Mouse (Mus musculus) E14TG2a.4 (cell line): ENCODE results near the gene Ces3b.

Experiments
- CTCF ChIP-seq: conservative IDR thresholded peaks from 2 replicates; pipeline ENCODE4 v1.5.1; 2014; ENCODE audit warnings: low read length
- NANOG ChIP-seq: IDR thresholded peaks from 2 replicates; pipeline ENCODE4 v1.6.1; 2014; ENCODE audit warnings: borderline replicate concordance, low read length, mixed read lengths

DNA sequence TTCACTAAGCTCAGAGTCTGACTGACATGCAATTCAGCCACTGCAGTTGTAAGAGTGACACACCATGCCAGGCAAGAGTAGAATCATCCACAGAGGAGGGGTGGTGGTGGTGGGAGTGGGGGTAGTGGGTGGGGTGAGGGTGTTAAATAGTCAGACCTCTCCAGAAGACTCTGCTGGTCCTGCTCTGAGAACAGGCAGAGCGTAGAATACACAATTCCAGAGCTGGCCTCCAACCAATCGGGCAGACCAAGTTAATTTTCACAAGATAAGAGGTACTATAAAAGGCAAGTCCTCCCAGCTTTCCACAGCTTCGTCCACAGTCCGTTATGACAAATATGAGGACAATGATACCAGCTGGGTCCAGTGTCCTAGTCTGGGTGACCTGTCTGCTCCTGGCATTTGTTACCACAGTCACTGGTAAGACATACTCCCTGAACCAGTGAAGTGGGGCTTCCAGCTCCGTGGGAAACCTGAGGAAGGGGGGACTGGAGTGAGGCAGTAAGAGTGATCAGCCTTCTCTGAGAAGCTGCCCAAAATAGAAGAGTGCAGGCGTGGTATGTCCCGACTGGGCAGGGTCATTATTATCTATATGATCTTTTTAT lies at the start of gene Ces3b:
- TF ChIP-seq CTCF = no peak
- no peak for TF ChIP-seq NANOG
